Mouse (Mus musculus) embryo, embryonic 11 days (tissue): Measurements from ENCODE around the gene Ube2d1.

Experiments
- DNase-seq: peaks from one replicate; pipeline ENCODE4 v3.0.0-alpha.2; 2015

The Ube2d1 gene

DNA sequence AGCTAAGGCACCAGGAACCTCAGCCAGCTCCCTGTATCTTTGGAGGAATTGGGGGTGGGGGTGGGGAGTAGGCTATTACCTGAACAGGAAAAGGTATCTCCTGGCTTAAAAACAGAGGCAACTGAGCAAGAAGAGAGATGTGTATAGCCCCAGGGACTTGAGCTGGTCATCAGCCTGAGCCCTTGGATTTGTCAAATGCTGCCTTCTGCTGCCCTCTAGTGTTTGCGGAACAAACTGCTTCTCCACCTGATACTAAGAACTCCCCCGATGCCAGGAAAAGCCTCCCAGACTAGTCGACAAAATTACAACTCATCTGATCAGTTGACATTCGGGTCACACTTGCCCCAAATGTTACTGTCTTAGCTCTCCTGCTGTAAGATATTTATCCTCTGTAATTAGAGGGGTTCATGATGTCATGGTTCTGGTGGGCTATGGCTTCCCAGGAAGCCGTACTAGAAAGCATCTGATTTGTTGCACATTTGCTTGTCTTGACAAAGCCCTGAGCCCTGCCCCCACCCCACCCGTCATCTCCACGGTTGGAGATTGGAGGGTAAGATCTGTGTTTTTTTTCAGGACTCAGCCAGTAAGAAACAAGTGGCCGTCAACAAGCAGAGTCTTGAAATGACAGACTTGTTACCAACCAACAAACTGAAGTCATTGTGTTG lies 66.7 kb downstream of the Ube2d1 start:
- DNase-seq: peak; percentile 81

DNA sequence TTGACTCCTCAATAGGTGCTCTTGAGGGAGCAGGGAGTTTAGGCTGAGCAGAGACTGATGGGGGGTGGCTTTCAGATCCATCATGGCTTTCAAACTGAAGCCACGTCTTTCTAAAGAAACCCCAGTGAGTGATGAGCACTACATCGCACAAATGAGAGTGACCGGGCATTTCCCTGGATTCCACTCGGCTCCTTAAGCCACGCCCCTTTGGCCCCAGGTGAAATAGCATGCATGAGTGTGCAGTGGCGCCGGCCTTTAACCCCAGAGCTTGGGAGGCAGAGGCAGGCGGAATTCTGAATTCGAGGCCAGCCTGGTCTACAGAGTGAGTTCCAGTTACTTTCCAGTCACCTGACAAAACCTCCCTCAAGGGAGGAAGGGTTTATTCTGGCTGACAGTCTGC lies 69.1 kb downstream of the Ube2d1 start:
- no peak for DNase-seq
